7 mouse cellular contexts compared by ENCODE assay signal in the genomic region with DNA sequence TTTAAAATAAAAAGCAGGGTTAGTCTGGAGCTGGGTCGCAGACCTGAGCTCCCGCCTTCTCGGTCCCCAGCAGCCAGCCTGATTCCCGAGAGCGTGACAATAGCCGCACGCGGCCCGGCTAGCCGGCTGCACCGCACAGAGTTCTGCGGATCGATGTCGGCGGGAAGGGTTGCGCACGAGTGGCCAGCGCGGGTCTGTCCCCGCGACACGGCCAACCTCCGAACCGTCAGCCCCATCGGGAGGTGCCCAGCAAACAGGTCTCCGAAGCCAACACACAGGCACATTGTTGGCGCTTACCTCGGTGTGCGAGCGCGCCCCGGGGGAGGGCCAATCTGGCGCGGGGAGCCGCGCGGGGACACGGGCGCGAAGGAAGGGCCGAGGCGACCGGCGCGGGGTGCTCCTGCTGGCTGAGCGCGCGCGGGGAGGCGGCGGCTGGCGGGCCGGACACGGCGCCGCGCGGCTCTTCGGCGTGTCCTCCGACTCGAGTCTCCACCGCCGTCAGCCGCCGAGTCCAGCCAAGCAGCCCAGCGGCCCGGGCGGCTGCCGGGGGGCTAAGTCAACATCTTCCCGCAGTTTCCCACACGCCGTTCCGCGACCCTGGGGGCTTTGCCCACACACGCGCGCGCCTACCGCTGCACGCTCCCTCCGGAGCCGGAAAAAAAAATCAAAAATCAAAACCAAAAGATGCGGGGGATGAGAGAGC. TPM values are rescaled to one million over a fixed set of nuclear protein-coding genes. Genes with fewer than 3 reads are reported as not detected.
DNase-seq lines count a peak whose midpoint lies in the region; ATAC-seq lines count a peak whose summit lies in the region.

No protein-coding gene starts in this region.

- peak overlapping the region; percentile 98 for H3K4me3 ChIP-seq in kidney, embryonic 16.5 days (ENCODE audit: low read length)

- H3K27ac ChIP-seq in kidney, embryonic 16.5 days (ENCODE audit: low read length) = peak overlapping the region; percentile 100

- peak; percentile 1 for DNase-seq in thymus, postnatal 25 days
- DNase-seq in thymus, postnatal 0 days (ENCODE audit: low spot score) = no peak
- DNase-seq in cerebellum, postnatal 10 days = peak; percentile 61 to 63
- DNase-seq in gastrocnemius, postnatal 4 days (ENCODE audit: low spot score in 2 of 2) = peak; percentile 45 to 60
- DNase-seq in lung, postnatal 14 days = peak; percentile 41
- peak; percentile 43 for DNase-seq in right cerebral cortex, postnatal 14 days

- under 1% methylated on average over 78 of the region's 84 CpGs for WGBS in kidney, embryonic 16.5 days

- H3K9me3 ChIP-seq in kidney, embryonic 16.5 days (ENCODE audit: low read length) = no peaks in the 10 kb centered on the region

- peak overlapping the region; percentile 82 for H3K4me2 ChIP-seq in kidney, embryonic 16.5 days (replicated peaks; ENCODE audit: low read depth, low read length)

- no peaks in the 10 kb centered on the region for H3K36me3 ChIP-seq in kidney, embryonic 16.5 days (ENCODE audit: insufficient read depth, low read length)

- no peak for ATAC-seq in kidney, embryonic 16.5 days (ENCODE audit: low FRiP score, low TSS enrichment)

- no peaks in the 10 kb centered on the region for H3K27me3 ChIP-seq in kidney, embryonic 16.5 days (ENCODE audit: insufficient read depth, low read length)

- H3K4me1 ChIP-seq in kidney, embryonic 16.5 days (ENCODE audit: insufficient read depth, low read length) = peaks cover 34% of the 10 kb centered on the region

- H3K9ac ChIP-seq in kidney, embryonic 16.5 days (replicated peaks; ENCODE audit: low read length) = peak overlapping the region; percentile 98

RNA-seq across cellular contexts. Expression of a gene that starts 1.9 kb away (rescaled TPM):
- 8.3 and 8.6 TPM in 2 replicates for polyA plus RNA-seq in thymus, postnatal 0 days (2015; fragmentation: Nextera tagmentation; extraction: Ambion mirVana)
- total RNA-seq in gastrocnemius, postnatal 4 days (2021) = 100 to 1,000 TPM in 1 of 2 experiments, 10 to 100 TPM in 1; 89.2 to 101 TPM
- 49.9 and 55.1 TPM in 2 replicates for polyA plus RNA-seq in kidney, embryonic 16.5 days (2015; fragmentation: Nextera tagmentation; extraction: Ambion mirVana)
